Mouse (Mus musculus) forebrain, embryonic 11.5 days (tissue): ENCODE results near the gene Tmem121b. TPM values are rescaled to one million over a fixed set of nuclear protein-coding genes. Genes with fewer than 3 reads are reported as not detected.

Source experiments
- ATAC-seq: fragments of 200-750 bp; cut with Nextera tagmentation; replicated peaks from 2 replicates; pipeline ENCODE4 v1.8.0; 2017; ENCODE audit warnings: moderate TSS enrichment; ENCODE audit not compliant: low FRiP score
- DNase-seq: peaks from one replicate; pipeline ENCODE4 v3.0.0-alpha.2; 2017; ENCODE audit warnings: low spot score
- H3K27ac ChIP-seq: fragments of 300-500 bp; sonication (generic); 2 replicates; pipeline ENCODE4 v1.5.1; 2014; ENCODE audit warnings: low read depth, low read length
- H3K27me3 ChIP-seq: fragments of 300-500 bp; sonication (generic); 2 replicates; pipeline ENCODE4 v1.6.1; 2014; ENCODE audit warnings: mild to moderate bottlenecking, low read length, mixed read lengths; ENCODE audit not compliant: control insufficient read depth, insufficient read depth
- H3K36me3 ChIP-seq: fragments of 300-500 bp; sonication (generic); 2 replicates; pipeline ENCODE4 v1.6.1; 2014; ENCODE audit warnings: mild to moderate bottlenecking, low read length, moderate library complexity, mixed read lengths; ENCODE audit not compliant: control insufficient read depth, insufficient read depth
- H3K4me1 ChIP-seq: fragments of 300-500 bp; sonication (generic); replicated peaks from 2 replicates; pipeline ENCODE4 v1.6.1; 2014; ENCODE audit warnings: low read length, mixed read lengths; ENCODE audit not compliant: control insufficient read depth, insufficient read depth
- H3K4me2 ChIP-seq: fragments of 300-500 bp; sonication (generic); 2 replicates; pipeline ENCODE4 v1.6.1; 2014; ENCODE audit warnings: low read depth, mild to moderate bottlenecking, low read length, moderate library complexity, mixed read lengths; ENCODE audit not compliant: severe bottlenecking
- H3K4me3 ChIP-seq: fragments of 300-500 bp; sonication (generic); 2 replicates; pipeline ENCODE4 v1.5.1; 2014; ENCODE audit warnings: low read depth, low read length
- H3K9ac ChIP-seq: fragments of 300-500 bp; sonication (generic); 2 replicates; pipeline ENCODE4 v1.6.1; 2014; ENCODE audit warnings: low read length
- H3K9me3 ChIP-seq: fragments of 300-500 bp; sonication (generic); 2 replicates; pipeline ENCODE4 v1.6.1; 2016; ENCODE audit warnings: low read length, mixed read lengths; ENCODE audit not compliant: control insufficient read depth
- WGBS: fragments of 180-500 bp; shearing (Covaris S2); extraction: QIAGEN DNeasy Blood & Tissue Kit; methylation state at CpG from one replicate; pipeline ENCODE4 v1.1.7; 2014; 5-methylcytosine and 5-hydroxymethylcytosine counted together
- polyA plus RNA-seq: library from polyadenylated mRNA; unstranded; fragments of >200 nt; fragmentation: Nextera tagmentation; extraction: Ambion mirVana; gene quantifications from 2 replicates; pipeline ENCODE4 v1.2.1, GENCODE M21; 2014

Tmem121b gene
- polyA plus RNA-seq, 1 experiment from 2014 or later: 1.4 TPM

DNA sequence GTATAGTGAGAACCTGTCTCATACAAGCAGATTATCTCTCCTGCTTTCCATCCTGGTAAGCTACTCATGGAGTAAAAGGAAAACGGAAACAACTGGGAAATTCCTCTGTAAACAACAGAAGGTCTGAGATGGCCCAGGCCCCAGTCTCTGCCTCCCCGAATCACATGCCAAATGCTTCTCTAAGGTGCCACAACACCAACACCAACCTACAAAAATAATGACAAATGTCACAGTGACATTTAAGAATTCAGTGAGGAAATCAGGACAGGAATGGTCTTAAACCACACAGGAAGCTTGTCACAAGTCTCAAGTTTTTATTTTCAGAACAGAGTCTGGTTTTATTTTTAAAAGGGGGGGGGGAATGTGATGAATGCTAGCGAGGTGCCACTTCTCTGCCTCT, 5.0 kb downstream of the Tmem121b start:
- Histone ChIP-seq H3K4me2 (no peak overlapping the region), H3K4me3 (no peak overlapping the region), H3K27me3 (peaks cover 22% of the 10 kb centered on the region), H3K4me1 (peaks cover 12% of the 10 kb centered on the region; the same call in 1 of the 2 replicates), H3K9me3 (no peaks in the 10 kb centered on the region), H3K9ac (no peak overlapping the region), H3K27ac (no peak overlapping the region), H3K36me3 (no peaks in the 10 kb centered on the region)
- DNase-seq (no peak), ATAC-seq (no peak)
- WGBS: 84% methylated on average over 3 of the region's 3 CpGs

DNA sequence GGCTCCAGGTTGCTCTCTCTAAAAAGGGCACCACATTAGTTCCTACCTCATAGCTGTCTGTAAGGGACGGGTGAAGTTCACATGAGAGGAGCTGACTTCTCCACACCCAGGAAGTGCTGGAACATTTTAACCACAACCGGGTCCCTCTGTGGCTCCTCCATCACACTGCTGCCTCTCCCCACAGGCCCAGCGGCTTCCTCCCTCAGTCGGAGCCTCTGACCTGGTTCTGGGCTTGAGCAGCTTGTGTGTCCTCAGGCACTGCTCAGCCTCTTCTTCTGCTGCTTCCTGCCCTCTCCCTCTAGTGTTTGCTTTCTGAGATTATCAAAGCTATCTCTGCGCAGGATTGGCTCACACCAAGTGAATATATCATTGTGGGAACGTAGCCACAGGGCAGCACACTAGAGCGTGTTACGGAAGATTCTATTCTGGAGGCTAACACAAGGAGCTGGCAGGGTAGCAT, 7.5 kb downstream of the Tmem121b start:
- H3K27me3 ChIP-seq: 0 out of 2 replicates have a peak, but pooled peaks cover 2% of the 10 kb centered on the region
- no peaks in the 10 kb centered on the region for H3K4me1 ChIP-seq
- H3K36me3 ChIP-seq: peaks cover 1% of the 10 kb centered on the region; the same call in 1 of the 2 replicates
- DNase-seq: no peak
- H3K27ac ChIP-seq: no peak overlapping the region
- no peak for ATAC-seq
- no peak overlapping the region for H3K9ac ChIP-seq
- no peaks in the 10 kb centered on the region for H3K9me3 ChIP-seq
- 77% methylated on average over 8 of the region's 8 CpGs for WGBS
- no peak overlapping the region for H3K4me2 ChIP-seq
- H3K4me3 ChIP-seq: no peak overlapping the region

DNA sequence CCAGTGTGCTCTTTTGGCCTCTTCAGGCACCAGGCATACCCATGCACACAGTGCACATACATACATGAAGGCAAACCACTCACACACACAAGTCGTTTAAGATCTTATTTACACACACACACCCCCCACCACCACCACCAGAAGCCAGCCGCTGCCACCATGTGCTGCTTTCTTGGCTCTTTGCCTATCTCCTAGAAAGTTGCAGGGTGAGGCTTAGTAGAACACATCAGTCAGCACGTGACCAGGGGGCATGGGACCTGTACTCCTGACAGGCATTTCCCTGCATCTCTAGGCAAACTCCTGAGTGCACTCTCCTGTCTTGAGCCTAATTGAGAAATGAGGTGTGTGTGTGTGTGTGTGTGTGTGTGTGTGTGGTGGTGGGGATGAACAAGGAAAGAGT, 8.6 kb downstream of the Tmem121b start:
- Histone ChIP-seq H3K4me2 (no peak overlapping the region), H3K27ac (no peak overlapping the region), H3K36me3 (peaks cover 3% of the 10 kb centered on the region; the same call in 1 of the 2 replicates), H3K4me1 (no peaks in the 10 kb centered on the region), H3K9me3 (no peaks in the 10 kb centered on the region), H3K9ac (no peak overlapping the region), H3K27me3 (0 out of 2 replicates have a peak, but pooled peaks cover 2% of the 10 kb centered on the region), H3K4me3 (no peak overlapping the region)
- 81% methylated on average over 3 of the region's 3 CpGs for WGBS
- DNase-seq (no peak), ATAC-seq (no peak)

DNA sequence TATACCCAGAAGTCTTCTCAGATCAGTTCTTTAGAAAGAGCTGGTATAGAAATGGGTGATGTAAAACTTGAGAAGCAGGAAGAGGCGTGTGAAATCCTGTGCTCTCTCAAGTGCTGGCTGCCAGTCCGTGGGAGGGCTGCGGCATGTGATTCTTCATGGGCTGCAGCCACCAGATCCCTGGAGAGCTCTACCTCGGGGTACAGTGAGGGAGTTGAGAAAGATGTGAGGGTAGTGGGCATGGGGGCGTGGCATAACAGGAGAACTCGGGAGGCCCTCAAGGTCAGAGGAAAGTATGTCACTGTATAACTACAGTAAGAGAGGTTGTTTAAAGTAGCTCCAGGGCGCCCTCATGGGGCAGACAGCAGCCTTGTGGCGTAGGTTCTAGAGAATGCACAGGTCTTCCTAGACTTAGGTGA, 10.4 kb downstream of the Tmem121b start:
- Histone ChIP-seq H3K27me3 (no peaks in the 10 kb centered on the region), H3K4me3 (no peak overlapping the region), H3K27ac (no peak overlapping the region), H3K4me1 (no peaks in the 10 kb centered on the region), H3K9ac (no peak overlapping the region), H3K4me2 (no peak overlapping the region), H3K9me3 (no peaks in the 10 kb centered on the region), H3K36me3 (peaks cover 3% of the 10 kb centered on the region; the same call in 1 of the 2 replicates)
- ATAC-seq (peak; percentile 36; the same call in 1 of the 2 replicates), DNase-seq (no peak)
- 41% methylated on average over 8 of the region's 8 CpGs for WGBS

DNA sequence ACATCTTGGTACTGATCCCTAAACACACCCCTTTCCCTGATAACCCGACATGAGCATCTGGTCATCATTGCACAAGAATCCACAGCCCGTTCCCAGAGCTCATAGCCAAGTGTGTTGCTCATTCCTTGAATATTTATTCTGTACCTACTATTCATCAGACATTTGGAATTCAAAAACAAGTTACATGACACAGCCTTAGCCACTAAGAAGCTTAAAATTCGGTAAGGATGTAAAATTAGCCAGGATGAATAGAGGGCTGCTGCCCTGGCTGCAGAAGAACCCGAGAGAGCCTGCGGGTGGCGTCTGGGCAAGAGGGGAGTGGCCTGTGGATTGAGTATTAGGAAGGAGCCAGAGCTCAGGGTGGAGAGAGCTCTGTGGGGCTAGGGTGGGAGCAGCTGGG, 10.9 kb downstream of the Tmem121b start:
- WGBS: 57% methylated on average over 6 of the region's 6 CpGs
- H3K9ac ChIP-seq: no peak overlapping the region
- H3K4me2 ChIP-seq: no peak overlapping the region
- no peaks in the 10 kb centered on the region for H3K9me3 ChIP-seq
- ATAC-seq: no peak
- H3K27ac ChIP-seq: no peak overlapping the region
- DNase-seq: no peak
- H3K4me3 ChIP-seq: no peak overlapping the region
- no peaks in the 10 kb centered on the region for H3K4me1 ChIP-seq
- H3K36me3 ChIP-seq: peaks cover 3% of the 10 kb centered on the region; the same call in 1 of the 2 replicates
- H3K27me3 ChIP-seq: no peaks in the 10 kb centered on the region

DNA sequence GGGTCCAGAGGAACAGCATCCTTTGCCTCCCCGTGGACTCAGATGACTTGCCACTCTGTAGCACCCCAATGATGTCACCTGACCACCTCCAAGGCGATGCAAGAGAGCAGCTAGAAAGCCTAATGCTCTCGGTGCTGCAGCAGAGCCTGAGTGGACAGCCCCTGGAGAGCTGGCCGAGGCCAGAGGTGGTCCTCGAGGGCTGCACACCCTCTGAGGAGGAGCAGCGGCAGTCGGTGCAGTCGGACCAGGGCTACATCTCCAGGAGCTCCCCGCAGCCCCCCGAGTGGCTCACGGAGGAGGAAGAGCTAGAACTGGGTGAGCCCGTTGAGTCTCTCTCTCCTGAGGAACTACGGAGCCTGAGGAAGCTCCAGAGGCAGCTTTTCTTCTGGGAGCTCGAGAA, 11.6 kb downstream of the Tmem121b start:
- Histone ChIP-seq H3K4me2 (no peak overlapping the region), H3K27ac (no peak overlapping the region), H3K9me3 (no peaks in the 10 kb centered on the region), H3K27me3 (no peaks in the 10 kb centered on the region), H3K36me3 (peaks cover 3% of the 10 kb centered on the region; the same call in 1 of the 2 replicates), H3K4me1 (no peaks in the 10 kb centered on the region), H3K4me3 (no peak overlapping the region), H3K9ac (no peak overlapping the region)
- no peak for DNase-seq
- 94% methylated on average over 14 of the region's 14 CpGs for WGBS
- no peak for ATAC-seq

DNA sequence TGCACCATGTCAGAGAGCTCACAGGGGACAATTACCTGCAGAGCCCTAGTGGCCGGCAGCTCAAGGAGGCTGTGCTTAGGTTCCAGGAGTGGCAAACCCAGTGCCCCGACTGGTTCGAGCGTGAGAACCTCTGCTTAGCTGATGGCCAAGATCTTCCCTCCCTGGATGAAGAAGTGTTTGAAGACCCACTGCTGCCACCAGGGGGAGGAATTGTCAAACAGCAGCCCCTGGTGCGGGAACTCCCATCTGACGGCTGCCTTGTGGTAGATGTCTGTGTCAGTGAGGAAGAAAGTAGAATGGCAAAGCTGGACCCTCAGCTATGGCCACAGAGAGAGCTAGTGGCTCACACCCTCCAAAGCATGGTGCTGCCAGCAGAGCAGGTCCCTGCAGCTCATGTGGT, 12.1 kb downstream of the Tmem121b start:
- WGBS: 89% methylated on average over 6 of the region's 6 CpGs
- Histone ChIP-seq H3K9ac (no peak overlapping the region), H3K4me2 (no peak overlapping the region), H3K27me3 (no peaks in the 10 kb centered on the region), H3K4me1 (no peaks in the 10 kb centered on the region), H3K27ac (no peak overlapping the region), H3K4me3 (no peak overlapping the region), H3K36me3 (peaks cover 3% of the 10 kb centered on the region; the same call in 1 of the 2 replicates), H3K9me3 (no peaks in the 10 kb centered on the region)
- DNase-seq: no peak
- ATAC-seq: no peak

DNA sequence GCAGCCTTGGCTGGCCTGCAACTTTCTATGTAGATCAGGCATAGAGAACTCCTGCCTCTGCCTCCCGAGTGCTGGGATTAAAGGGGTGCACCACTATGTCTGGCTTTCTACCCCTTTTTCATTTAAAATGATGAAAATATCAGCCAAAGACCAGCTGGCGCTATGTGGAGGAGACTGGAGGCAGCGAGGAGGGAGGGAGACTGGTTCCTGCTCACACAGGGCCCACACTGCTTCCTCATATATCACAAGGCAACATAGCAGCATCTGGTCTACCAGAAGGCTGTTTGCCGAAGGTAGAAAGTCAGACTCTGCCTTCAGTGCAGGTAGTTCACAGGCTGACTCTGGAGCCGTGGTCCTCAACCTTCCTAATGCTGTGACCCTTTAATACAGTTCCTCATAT, 13.2 kb downstream of the Tmem121b start:
- Histone ChIP-seq H3K4me3 (no peak overlapping the region), H3K9me3 (no peaks in the 10 kb centered on the region), H3K27me3 (no peaks in the 10 kb centered on the region), H3K4me1 (no peaks in the 10 kb centered on the region), H3K4me2 (no peak overlapping the region), H3K9ac (no peak overlapping the region), H3K27ac (no peak overlapping the region), H3K36me3 (peaks cover 3% of the 10 kb centered on the region; the same call in 1 of the 2 replicates)
- WGBS: 94% methylated on average over 5 of the region's 5 CpGs
- DNase-seq (no peak), ATAC-seq (no peak)

DNA sequence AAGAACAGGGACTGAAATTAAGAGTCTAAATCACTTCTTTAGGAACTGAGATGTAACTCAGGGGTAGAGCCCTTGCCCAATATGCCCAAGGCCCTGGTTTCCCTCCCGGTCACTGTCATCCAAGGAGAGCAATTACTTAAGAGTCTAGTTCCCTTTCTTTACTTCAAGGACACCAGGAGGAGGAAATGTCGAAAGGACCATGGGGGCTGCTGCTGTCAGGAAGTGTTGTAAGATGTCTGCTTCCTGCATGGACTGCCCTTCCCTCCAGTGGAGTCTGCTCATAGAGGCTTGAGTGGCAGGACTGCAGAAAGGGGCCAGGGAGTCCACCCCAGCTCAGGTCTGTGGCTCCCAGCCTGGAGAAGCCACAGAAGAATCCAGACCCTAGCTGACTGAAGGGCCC, 14.3 kb downstream of the Tmem121b start:
- Histone ChIP-seq H3K27ac (no peak overlapping the region), H3K9me3 (no peaks in the 10 kb centered on the region), H3K27me3 (no peaks in the 10 kb centered on the region), H3K4me1 (no peaks in the 10 kb centered on the region), H3K4me2 (no peak overlapping the region), H3K36me3 (peaks cover 3% of the 10 kb centered on the region; the same call in 1 of the 2 replicates), H3K4me3 (no peak overlapping the region), H3K9ac (no peak overlapping the region)
- 79% methylated on average over 2 of the region's 2 CpGs for WGBS
- DNase-seq: no peak
- ATAC-seq: no peak
